Mouse (Mus musculus) 3134 (cell line): Measurements from ENCODE around the gene Ttc39a.
"Not testable (repeated sequence)": the region's sequence is repeated elsewhere in the genome, so short reads cannot be mapped to it uniquely, and the experiment has no call there.

Experiments used
- DNase-seq: peaks from one replicate; pipeline ENCODE4 v3.0.0-alpha.2; 2011; ENCODE audit warnings: low spot score; ENCODE audit not compliant: insufficient read length; ENCODE audit errors: extremely low read depth

Ttc39a gene

DNA sequence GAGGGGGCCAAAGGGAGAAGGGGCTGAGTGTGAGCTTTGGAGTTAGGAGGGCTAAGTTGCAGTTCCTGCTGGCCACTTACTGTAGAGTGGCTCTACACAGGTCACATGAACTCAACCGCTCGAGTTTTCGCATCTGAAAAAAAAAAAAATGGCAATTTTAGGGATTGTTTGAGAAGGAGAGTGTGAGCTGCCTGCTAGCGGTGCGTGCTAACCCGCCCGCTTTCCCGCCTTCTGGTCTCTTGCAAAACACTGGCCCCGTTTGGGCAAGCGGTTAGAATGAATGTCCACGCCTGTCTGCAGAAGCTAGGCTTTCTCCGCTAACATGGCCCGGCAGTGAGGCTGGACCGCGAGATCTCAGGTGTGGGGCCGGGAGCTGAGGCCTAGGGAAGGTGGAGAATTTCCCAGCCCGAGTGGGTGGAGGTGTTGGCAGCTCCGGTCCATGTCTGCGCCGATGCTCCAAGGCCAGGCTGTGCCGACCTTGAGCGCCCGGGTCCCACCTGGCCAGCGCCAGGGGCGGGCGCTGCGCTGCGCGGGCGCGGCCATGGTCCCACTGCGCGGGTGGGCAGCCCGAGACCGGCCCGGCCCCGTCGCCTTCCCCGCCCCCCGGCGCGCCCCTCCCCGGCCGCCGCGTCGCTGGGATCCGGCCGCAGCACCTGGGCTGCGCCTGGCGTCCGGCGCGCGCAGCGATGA, at the start of gene Ttc39a:
Gene Ttc39a, plus strand, starts transcription at position 138 of the 690 bp plus-strand sequence.
- peak; percentile 66 for DNase-seq

- no peak for DNase-seq
Observed at GRCm38 (mm10) chr4:109378107-109378506, 28.3 kb upstream of the Ttc39a start.

GRCm38 (mm10) chr4:109382457-109382856, 24.0 kb upstream of the Ttc39a start:
- DNase-seq = no peak

DNA sequence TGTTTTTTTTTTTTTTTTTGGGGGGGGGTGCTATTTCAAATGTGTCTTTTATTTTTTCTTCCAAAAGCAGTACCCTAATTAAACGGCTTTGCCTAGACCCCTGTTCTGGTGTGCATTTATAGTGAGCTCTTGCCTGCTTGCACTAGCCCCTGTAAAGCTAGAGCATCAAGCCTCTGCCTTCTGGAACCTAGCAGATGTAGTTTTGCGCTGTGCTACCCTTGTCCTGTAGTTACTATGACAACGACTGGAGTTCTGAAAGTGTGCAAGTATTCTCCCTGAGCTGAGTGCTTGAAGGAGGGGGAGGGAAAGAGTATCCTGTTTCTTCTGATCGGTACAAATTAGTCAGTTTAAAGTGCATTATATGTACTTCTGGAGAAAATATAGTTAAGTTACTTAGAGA, 20.8 kb upstream of the Ttc39a start:
- no peak for DNase-seq

- no peak for DNase-seq
Observed at GRCm38 (mm10) chr4:109393229-109393779, 13.1 kb upstream of the Ttc39a start.

DNA sequence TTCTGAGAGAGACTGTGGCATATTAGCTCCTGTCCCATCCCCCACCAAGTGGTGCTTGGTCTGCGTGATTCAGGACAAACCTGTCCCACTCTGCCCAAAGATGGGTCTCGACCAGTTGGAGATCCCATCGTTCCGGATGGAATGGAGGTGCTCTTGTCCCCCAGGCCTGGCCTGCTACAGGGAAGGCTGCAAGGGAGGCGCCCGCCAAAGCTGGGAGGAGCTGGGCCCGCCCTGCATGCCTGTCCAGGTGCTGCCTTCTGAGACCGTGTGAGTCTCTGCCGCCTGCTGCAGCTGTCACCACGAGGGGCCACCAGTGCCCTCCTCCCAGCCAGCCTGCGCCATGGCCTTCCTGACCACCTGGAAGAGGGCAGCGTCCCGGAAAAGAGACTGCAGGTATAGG, 12.5 kb upstream of the Ttc39a start:
- no peak for DNase-seq

DNA sequence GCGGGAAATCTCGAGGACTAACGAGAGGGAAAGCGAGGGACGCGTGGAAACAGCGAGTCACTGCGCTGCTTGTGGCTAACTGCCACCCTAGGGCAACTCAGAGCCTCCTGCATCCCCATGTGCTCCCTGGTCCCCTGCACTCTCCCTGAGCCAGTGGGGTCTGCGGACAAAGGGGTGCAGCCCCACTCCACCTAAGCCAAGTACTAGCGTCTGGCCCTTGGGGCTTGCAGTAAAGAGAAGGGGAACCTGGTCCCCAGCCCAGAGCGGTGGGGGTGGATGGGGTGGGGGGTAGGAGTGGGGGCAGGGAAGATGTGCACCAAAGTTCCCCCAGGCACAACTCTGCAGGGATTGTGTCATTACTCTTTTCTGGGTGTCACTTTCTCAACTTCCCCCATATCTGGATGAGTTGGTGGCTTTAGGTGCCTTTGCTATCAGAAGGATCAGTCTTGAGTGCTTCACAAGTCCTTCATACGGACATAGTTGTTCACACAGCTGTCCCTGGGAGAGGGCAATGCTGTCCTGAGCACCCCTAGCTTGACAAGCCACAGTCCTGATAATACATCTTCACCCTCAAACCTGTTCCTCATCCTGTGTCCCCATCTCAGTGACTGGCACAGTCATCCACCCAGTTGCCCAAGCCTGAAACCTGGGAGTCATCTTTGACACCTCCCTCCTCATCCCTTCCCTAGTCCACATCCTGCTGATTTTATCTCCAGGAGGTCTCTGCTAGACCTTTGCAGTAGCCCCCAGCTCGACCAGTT, 11.9 kb upstream of the Ttc39a start:
- DNase-seq = no peak

DNA sequence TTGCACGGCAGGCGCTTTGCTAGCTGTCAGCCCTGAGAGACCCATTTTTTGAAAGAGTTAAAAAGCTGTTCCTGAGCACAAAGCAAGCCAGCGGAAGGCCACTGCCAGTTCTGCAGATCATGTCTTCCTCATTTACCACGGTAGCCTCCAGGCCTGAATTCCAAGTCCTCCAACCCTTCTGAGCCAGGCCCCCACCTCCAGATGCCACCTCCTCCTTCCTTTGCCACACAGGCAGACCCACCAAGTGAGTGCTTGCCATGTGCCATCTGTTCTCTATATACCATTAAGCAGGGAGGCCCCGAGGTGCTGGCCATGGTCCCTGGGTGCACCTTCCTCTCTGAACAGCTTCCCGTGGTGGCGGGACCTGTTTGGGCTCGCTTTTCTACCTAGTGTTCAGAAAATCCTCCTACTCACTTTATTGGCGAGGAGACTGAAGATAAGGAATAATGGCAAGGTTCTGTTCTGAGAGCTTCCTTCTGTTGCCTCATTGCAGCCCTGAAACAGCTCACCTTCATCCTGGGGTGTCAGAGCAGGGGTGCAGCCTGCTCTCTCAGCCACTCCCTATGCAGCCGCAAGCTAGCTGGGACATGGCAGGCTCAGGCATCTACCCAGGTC, 6.0 kb upstream of the Ttc39a start:
- no peak for DNase-seq

DNA sequence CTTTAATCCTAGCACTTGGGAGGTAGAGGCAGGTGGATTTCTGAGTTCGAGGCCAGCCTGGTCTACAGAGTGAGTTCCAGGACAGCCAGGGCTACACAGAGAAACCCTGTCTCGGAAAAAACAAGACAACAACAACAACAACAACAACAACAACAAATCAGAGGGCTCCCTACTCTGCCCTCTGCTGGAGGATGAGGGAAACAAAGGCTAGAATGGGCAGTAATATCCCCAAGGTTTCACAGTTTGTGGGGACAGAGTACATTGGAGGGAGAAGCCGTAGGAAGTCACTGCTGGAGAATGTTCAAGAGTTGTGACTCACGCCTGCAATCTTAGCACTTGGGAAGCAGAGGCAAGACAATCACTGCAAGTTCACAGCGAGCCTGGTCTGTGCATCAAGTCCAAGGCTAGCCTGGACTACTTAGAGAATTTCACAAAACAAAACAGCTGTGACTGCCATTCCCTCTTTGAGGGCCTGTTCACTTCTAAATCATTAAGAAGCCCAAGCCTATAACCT, 5.2 kb upstream of the Ttc39a start:
- DNase-seq = no peak

- DNase-seq = not testable (repeated sequence)
Observed at GRCm38 (mm10) chr4:109404908-109405307, 1.5 kb upstream of the Ttc39a start.

DNA sequence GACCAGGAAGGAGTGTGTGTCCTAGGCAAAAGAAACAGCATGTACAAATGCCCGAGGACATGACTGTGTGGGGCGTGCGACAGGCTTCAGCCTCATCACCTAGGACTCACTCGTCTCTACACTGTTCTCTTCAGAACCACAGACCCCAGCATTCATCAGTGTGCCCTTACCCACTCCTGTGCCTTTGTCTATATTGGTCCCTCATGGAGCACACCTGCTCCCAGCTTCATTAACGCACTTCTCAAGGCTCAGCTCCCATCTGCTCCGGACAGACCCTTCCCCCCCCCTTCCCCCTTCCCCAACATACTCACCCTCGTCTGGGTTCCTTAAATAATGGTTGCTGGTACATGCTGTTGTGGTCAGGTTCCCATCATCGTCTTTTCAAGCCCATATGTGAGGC, 1.0 kb upstream of the Ttc39a start:
- no peak for DNase-seq

- DNase-seq = peak; percentile 77
Observed at GRCm38 (mm10) chr4:109406054-109406485, 353 bp upstream of the Ttc39a start.

DNA sequence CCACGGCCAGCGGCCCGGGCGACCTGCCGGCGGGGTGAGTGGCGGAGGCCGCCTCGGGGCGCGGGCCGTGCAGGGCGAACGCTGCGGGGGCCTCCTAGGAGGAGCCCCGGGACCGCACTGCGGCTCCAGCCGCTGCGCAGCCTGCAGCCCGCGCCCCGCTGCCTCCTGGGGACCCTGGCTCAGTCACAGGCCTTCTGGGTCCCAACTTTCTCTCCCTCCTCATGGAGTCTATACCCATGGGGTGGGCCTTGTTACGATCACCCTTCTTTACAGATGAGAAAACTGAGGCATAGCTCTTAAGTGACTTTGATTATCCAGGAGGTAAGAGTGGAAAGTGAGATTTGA, 725 bp downstream of the Ttc39a start:
- DNase-seq = no peak

DNA sequence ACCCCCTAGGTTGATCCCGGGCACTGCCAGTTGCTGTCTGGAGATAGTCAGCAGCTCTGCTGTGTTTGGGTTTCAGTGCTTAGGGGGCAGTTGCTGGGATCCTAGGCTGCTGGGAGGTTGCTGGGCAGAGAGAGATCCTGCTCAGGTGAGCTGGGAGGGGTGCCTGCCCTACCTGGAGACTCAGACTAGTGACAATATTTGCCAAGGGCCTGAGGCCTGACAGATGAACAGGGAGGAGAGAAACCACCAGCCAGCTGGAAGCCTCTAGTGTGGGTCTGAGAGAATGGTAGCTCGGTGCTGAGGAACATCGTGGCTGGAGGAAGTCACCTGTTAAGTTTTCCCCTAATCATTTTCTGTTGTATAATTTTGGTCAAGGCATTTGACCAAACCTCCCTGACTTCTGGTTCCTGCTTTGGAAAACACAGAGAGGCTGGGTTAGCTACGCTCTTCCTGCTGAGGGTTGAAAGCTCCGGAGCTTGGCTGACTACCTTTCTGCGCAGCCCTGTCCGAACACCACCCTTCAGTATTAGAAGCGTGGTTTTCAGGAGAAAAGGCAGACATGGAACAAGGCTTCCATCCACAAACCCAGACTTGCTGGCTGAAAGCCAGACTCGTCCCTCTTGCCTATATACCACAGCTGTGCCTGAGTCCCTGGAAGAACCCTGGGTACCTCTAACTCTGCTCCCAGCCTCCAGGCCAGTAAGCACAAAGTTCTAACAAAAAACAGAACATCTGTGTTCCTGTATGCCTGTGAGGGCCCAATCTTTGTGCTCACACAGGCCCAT, 1.5 kb downstream of the Ttc39a start:
- no peak for DNase-seq

DNA sequence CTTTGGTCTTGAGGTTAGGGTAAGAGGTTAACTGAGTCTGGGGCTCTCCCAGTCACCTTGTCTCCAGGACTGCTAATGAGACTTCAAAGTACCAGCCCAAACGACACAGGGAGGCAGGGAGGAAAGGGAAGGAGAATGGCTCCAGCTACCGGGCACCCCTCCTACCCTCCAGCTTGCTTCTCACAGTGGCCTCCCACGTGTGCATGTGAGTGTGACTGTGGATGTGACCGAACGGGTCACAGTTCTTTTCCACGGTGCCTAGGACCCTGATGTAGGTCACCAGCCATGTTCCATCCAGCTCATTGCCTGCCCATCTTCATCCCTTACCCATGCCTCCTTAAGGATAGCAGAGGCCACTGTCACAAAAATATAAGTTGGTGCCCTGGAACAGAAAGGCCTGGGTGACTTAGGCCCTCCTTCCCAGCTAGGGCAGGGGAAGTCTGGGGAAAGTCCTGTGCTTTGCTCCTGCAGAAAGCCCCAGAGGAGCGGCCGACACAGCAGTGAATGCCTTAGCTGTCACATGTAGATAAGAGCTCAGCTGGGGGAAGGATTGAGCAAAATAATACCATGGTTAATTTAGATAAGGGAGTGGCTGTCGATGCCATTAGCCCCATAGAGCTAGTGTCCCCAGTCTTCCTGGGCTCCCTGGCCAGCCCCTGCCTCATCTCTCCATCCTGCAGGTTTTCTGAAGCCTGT, 4.4 kb downstream of the Ttc39a start:
- no peak for DNase-seq

- no peak for DNase-seq
Observed at GRCm38 (mm10) chr4:109411377-109411967, 5.0 kb downstream of the Ttc39a start.

- no peak for DNase-seq
Observed at GRCm38 (mm10) chr4:109412233-109412632, 5.8 kb downstream of the Ttc39a start.

GRCm38 (mm10) chr4:109417998-109418397, 11.6 kb downstream of the Ttc39a start:
- no peak for DNase-seq

DNA sequence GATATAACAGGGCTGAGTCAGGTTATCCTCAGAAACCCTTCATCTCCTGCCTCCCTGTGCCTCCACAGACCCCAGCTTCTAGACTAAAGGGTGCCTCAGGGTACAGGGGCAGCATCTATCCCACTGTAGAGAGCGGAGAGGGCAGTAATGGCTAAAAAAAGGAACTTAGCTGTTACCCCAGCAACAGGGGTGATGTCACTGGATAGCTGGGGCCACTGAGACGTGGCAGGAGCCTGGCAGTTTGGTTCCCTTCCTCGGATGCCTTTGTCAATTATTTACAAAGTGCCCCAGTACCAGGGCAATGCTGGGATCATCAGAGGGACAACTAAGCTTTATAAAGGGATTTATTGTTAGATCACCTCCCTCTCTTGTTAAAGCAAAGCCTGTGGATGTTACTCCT, 12.6 kb downstream of the Ttc39a start:
- DNase-seq = no peak

DNA sequence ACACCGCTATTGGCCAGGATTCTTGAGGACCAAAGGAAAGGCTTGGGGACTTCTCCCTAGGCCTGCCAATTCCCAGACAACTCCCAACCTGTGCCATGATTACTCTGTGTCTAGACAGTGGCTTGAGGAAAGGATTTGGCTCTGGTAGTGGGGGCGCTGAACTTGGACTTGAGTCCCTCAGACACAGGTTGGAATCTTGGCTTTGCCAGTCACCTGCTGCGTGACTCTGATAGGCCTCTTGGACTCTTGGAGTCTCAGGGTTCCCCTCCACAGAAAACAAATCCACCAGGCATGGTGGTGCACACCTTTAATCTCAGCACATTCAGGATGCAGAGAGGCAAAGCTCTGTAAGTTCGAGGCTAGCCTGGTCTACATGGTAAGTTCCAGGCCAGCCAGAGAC, 13.1 kb downstream of the Ttc39a start:
- DNase-seq = no peak
